Mouse (Mus musculus) brain, embryonic 18.5 days (tissue): ENCODE measurements around the gene Sub1.

Experiments
- DNase-seq: peaks from one replicate; pipeline ENCODE4 v3.0.0-alpha.2; 2012; ENCODE audit warnings: low read depth, low spot score

Gene Sub1

DNA sequence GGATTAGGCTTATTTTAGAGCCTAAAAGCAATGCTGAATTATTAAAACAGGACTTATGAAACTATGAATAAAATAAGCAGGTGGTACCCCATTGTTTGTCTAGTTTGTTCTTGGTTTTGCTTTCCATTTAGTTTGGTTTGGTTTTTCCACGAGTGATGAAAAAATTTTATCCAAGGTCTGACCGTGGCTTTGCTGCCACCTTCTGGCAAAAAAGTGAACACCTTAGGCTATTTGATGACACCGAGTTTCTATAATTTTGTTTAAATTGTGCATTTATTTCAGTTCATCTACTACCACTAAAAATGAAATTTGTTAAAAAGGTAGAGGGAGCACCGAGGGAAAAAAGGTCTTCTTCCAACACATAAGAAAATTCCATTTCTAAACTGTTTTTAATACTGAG lies 30.4 kb downstream of the Sub1 start:
- no peak for DNase-seq

DNA sequence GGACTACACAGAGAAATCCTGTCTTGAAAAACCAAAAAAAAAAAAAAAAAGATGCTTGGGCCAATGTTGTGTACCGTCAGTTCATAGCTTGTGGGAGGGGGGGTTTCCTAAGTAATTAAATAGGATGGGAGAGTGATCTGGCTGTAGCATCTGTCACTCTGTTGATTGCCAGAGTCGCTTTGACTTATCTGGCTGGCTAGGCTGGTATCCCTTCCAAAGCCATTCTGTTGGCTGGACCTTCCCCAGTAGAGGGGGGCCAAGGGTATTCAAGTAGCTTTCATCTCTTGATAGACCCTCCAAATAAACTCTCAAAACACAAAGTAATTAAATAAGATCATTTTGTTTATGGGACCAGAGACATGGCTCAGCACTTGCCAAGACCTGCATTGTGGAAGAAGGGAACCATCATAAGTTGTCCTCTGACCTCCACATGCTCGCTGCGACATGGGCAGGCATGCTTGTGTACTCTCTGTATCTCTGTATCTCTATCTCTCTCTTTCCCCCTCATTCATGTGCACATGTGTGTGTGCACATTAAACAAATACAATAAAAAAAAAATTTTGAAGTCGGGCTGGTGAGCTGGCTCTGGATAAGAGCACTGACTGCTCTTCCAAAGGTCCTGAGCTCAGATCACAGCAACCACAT lies 31.5 kb downstream of the Sub1 start:
- no peak for DNase-seq

DNA sequence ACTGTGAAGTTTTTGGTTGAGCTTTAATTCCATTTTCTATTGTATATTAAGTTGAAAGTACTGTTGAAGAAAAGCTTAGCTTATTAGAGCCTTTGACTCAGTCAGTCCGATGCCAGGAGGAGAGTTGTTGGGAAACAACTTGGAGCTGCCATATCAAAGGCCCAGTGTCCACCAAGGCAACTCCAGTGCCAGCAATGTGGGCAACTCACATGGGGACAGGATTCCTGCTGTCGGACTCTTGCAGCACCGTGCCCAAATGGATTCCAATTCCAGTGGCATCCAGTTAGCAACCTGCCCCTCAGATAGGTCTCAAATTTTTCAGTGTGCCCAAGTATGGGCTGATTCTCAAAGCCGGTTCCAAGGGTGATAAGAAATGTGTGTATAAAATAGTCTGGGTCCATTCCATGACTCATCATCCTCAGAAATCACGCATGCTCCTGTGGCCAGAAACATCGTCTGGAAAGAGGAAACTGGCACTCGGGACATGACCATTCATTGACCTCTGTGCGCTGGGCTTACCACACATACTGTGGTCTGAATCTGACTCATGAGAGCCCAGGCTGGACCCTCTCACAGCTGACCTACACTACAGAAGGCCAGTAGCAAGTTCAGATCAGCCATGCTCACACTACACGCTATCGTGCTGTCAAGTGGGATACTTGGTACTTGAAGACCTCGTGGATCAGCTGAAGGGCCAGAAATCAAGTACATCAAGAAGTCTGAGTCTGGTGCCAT lies 32.8 kb downstream of the Sub1 start:
- DNase-seq = no peak

DNA sequence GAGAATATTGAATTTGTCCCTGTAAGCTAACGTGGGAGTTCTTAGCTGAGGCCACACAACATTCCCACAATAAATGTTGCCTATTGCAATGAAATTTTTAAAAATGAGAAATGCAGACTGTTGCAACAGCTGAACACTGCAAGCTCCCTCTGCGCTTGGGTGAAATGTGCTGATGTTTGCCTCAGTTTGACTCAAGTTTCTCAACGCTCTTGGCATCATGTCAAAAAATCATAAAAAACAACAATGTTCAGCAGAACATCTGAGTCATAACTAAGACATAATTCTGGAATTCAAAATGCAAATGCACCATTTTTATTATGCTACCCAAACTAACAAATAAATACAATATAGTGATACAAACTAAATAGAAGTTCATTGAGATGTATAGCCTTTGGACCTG lies 37.1 kb downstream of the Sub1 start:
- no peak for DNase-seq

DNA sequence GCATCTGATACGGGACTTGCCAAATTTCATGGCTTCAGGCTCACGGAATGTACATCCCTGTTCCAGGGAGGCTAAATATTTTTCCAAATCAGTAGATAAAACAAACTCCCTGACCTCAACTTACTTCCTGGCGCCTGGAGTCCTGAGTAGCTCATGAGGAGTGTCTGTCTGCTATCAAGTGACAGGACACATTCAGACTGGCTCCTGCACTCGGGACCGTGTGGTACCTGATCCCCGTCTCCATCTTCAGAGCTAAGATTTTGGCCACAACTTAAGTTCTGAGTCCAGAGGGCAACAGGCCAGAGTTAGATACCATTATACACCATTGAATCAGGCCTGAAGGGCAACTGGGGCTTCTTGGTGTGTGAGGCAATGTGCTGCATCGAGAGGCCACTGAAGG lies 40.7 kb downstream of the Sub1 start:
- DNase-seq = no peak

DNA sequence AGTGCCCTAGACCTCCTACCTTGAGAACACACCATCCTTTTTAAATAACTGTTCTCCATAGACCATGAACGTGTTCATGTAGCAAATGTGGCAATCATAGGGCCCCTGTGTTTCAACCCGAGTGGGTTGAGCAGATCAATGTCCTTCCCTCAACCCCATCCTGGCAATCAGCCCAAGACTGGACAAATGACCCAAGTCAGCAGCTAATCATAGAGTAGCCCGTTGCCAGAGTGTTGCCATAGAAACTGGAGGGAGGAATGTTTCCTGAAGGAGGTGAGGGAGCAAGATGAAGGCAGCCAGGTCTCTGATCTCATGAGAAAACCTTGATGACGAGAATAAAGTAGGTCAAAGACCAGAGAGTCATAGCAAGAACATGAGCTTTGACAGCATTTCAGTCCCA lies 42.6 kb downstream of the Sub1 start:
- no peak for DNase-seq

DNA sequence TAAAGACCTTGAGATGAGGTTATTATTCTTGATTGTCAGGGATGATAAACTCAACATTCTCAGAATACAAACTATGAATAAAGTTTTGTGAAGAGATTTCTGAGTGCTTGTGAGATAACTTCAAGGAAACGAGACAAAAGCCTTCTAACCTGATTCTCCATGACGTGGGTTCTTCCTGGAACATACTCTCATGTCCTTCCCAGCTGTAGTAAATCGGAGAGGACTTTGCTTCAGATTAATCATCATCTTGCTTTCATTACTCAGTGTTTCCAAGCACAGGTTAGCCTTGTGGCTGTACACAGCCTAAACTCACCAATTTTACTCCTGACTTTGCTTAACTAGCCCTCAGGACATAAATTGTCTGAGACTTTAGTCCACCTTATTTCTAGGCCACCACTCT lies 44.6 kb downstream of the Sub1 start:
- no peak for DNase-seq

DNA sequence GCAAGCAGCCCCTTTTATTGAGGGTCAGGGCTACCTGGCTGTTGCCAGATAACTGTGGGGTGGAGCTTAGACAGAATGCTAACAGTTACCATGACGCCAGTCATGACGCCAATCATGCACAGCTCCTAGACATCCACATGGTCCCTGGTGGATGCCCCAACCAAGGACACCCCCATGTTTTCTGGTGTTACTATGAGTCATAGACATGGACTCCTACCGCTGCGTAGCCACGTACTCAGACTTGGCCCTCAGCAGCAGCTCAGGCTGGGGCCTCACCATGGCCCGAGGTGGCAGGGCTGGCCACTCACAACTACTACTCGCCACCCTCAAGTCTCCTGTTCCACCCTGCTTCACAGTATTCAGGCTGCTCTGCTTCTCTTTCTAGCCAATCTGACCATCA lies 45.6 kb downstream of the Sub1 start:
- DNase-seq = no peak

DNA sequence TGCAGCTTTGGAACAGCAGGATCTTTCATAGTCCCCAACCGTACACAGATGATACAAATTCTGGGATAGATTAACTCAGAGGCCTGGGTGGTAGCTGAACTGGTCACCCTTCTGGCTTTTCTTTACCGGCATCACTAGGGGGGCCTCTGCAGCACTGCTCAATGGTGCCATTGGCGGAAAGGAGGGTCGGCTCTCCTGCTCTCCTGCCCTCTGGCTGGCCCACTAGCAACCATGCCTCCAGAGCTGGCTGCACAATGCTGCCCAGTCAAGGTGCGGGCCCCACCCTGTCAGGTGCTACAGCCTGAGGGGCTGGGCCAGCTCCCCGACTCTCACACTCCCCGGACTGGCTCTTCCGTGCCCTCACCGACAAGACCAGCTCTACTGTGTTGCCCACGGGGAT lies 46.6 kb downstream of the Sub1 start:
- DNase-seq = no peak

DNA sequence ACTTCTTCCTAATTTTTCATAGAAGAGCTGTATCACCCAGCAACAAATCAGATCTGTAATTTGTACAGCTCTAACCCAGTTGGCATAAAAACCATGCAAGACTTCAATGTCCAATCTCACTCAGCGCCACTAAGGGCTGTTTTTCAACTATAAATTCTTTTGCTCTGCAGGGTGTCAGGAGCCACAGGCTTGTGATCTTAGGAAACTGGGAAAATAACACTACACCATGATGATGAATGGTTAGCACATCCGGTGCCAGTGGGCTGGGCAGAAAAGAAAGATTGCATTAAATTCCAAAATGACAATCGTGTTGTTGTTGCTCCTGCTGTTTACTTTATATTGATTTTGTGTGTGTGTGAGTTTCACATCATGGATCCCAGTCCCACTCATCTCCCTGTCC lies 47.3 kb downstream of the Sub1 start:
- no peak for DNase-seq

DNA sequence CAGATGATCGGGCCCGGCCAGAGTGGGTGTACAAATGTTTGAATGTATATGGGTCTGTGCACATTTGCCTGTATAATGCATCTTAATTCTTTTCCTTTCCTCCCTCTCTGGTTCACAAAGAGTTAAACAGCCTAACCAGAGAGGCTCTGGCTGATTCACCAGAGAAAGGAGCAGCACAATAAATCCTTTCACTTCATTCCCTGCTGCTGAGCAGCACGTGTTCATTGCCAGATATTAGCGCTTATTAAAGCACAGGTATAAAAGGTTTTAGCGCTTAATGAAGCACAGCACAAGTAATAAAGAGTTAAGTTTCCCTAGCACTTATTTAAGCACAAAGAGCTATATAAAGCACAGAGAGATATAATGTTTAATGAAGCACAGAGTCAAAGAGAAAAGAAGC lies 55.9 kb downstream of the Sub1 start:
- DNase-seq = no peak
